Mouse (Mus musculus) thymus, postnatal 14 days (tissue): Measurements from ENCODE around the gene Slc6a8.

Experiments
- DNase-seq: peaks from one replicate; pipeline ENCODE4 v3.0.0; 2021

The Slc6a8 gene

DNA sequence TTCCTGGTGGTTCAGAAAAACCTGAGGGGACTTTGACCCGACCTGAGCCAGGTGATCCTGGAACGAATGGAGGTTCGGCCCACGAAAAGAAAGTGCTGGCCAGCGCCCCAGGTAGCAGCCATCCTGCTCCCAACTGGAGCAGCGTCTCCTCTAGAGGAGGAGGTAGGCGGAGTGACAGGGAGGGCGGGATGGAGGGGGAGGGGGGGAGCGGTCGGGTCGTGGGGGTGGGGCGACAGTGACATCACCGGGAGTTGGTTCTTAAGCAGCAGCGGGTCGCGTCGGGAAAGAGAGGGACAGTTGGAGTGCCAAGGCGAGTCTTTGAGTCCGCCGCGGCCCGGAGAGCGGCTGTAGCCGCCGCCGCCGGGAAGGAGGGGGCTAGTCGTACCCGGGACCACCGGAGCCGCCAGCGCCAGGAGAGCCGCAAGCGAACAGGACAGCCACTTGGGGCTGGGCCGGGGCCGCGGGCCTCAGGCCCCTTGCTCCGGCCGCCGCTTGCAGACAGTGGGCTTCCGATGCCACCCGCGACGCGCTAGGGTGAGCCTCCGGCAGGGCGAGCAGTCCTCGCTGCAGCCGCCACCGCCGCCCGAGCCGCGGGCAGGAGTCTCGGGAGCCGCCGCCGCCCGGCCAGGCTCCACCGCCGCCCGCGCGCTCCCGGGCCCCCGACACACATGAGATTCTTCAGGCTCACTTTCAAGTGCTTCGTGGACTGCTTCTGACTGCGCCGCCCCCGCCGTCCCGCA lies at the start of gene Slc6a8:
Gene Slc6a8, plus strand, starts transcription at position 272 of the 740 bp plus-strand sequence.
- DNase-seq = peak; percentile 46

DNA sequence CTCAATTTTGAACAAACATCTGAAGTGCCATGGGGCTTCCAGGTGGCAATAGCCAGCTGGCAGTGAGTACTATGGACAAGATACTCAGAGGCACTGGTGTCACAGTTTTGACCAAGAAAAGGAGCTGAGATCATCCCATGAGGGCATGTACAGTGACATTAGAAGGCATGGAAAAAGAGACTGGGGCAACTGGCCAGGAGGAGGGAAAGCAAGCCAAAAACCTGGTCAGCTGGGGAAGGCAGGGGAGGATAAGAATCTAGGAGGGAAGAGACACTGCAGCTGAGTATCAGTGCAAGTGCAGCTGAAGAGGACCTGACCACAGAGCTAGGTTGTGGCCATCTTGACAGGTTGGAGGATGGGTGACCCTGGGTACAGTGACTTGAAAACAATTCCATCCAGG lies 46.0 kb upstream of the Slc6a8 start:
- DNase-seq = no peak

DNA sequence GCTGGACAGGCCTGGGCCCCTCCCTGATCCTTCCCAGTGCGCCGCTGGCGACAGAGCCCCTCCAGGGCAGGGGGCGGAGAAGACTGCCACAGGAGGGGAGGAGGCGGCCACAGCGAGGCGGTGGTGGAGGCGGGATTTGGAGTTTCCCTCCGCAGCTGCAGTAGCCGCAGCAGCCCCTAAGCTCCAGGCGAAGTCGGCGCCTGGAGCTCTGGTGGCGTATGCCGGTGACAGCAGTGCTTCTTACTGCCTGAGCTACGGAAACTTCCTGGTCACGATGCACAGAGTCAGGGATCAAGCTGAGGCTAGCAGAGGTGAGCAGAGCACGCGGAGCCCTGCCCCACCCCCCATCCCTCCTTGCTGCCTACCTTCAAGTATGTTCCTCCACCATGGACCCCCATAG lies 37.5 kb upstream of the Slc6a8 start:
- DNase-seq = peak; percentile 14

DNA sequence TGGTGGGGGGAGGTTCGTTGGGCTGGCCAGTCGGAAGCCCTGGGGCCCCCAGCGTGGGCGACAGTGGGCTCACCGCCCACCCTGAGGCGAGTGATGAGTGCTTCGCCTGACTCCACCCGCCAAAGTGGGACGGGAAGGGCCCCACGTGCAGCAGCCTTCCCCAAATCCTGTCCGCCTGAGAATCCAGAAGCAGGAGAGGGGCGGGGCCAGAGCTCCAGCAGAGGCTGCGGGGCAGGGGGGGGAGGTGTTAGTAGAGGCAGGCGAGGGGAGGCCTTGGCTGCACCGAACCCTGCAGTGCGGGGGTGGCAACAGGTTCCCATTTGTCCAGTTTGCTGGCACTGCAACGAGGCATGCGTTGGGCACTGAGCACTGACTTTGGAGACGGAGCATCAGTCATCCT lies 35.5 kb upstream of the Slc6a8 start:
- no peak for DNase-seq

DNA sequence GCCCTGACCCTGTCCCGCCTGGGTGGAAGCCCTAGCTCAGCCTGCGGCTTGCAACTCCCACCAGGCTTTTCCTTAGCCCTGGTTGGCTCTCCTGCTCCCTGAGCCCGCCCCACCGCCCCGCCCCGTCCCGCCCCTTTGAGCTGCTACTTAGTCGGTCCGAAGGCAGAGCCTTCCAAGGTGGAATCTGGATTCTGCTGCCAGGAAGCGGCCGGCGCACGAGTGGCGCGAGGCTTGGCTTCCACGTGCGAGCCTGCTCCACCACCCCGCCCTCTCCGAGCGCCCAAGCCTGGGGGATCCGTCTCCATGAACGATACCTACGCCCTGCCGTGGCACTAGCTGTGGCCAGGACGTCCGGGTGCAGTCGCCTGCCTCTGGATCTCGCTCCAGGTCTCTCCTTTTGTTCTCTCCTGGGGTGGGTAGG lies 33.7 kb upstream of the Slc6a8 start, which contains the start of gene Dusp9:
Gene Dusp9, plus strand, starts transcription at position 165 of the 421 bp plus-strand sequence.
- peak; percentile 18 for DNase-seq

DNA sequence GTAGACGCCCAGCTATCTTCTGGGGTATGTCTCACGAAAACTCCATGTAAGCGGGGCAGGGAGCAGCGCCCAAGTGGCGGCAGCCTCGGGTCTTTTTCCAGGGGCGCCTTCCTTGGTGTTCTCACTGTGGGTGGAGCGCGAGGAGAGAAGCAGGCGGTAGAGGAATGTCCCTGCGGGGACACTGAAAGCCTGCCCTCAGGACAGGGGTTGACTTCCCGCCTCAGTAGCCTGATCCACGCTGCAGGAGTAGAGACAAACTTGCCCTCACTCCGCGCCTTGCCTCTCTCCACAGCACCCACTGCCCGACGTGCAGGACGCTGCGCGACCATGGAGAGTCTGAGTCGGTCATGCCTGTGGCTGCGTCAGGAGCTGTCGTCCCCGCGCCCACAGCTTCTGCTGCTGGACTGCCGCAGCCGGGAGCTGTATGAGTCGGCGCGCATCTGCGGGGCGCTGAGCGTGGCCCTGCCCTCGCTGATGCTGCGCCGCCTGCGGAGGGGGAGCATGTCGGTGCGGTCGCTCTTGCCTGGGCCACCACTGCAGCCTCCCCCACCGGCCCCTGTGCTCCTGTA lies 33.0 kb upstream of the Slc6a8 start:
- DNase-seq = no peak

DNA sequence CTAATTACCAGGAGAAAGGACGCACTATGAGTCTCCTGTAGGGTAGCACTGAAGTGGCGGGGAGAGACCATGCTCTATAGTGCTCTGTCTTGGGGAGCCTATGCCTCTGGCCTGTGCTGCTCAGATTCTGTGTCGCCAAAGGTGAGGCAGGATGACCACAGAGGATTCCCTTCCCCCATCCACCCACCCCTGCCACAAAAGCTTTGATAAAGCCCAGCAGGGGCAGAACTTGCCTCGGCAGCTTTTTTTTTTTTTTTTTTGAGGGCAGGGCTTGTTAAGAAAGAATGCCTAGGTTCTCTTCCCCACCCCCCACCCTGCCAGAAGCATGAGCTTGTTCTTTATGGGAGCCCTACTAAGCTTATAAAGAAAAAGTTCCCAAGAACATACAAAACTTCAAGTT lies 27.8 kb upstream of the Slc6a8 start:
- DNase-seq = no peak

DNA sequence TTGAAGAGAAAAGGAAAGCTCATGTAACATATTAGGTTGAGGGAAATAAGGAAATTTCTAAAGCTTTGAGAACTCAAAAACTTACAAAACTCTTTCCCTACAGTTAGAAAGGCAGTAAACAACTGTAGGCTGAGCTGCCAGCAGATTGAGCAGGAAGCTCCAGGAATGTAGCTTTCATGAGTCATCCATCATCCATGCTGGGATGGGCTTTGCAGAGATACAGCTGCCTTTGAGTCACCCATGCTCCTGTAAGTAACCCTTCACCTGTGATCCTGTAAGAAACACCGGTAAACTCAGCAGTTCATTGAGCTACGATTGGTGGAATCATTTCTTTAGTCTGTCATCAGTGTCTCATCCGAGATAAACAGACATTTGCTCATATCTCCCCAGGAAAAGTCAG lies 22.1 kb upstream of the Slc6a8 start:
- DNase-seq = no peak

DNA sequence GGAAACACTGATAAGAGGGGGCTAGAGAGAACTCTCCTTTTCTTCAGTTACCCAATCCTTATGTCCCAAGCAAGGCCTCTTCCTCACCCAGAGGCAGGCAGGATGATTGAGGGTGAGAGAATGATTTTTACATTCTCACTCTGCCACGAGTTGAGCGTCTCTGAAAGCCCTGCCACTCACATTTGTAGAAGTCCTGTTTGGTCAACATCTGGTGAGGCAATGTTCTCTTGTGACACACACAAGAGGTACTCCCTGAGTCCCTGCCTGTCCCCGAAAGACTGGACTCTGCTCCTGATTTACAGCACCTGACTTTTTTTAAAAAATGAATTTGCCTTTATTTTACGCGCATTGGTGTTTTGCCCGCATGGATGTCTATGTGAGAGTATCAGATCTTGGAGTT lies 19.6 kb upstream of the Slc6a8 start:
- DNase-seq = no peak

DNA sequence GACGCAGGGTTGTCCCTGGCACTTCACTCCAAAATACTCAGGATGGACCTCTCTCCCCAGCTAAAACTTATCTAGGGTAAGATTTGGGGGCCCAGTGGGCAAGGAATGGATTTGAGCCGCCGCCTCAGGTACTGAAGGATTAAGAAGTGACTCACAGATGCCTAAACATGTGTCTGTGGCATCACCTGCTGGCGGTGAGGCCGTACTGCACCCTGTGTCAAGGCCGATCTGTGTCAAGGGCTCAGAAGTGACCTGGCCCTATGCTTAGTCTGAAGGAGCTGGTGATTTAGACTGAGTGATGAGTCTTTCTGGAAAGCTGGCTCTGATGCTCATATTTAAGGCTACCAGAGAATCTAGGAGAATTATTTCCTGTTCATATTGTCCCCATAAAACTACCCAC lies 18.8 kb upstream of the Slc6a8 start:
- DNase-seq = peak; percentile 78

DNA sequence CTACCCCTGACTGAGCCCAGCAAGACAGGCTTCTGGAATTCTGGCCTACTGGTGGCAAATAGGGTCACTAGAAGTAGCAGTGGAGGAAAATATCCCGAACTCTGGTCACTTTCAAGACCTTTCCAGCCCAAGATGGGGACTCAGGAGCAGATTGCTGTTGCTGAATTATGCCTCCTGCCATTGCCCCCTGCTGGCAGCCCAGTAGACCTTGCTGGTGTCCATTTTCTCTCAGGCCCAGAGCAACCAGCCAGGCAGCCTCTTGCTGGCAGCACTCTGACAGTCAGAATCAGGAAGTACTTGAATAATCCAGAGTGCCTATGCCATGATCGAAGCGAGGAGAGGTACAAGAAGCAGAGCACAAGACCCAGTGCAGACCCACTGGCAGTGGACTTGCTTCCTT lies 17.4 kb upstream of the Slc6a8 start:
- DNase-seq = peak; percentile 40

DNA sequence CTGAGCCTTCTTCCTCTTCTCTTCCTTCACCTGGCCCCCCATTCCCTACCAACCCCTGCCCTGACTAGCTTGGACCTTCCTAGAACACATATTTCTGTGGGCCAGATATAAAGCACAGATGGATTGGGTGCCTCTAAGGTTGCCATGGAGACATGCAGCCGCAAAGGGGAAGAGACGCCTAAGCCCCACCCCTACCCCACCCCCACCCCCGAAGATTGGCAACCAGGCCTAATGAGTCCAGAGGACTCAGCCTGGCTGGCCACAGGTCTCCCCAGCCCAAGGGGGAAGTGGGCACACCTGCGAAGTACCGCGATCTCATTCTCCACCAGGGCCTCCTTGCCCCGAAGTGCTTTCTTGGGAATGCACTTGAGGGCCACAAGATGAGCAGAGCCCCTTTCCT lies 14.6 kb upstream of the Slc6a8 start:
- no peak for DNase-seq

DNA sequence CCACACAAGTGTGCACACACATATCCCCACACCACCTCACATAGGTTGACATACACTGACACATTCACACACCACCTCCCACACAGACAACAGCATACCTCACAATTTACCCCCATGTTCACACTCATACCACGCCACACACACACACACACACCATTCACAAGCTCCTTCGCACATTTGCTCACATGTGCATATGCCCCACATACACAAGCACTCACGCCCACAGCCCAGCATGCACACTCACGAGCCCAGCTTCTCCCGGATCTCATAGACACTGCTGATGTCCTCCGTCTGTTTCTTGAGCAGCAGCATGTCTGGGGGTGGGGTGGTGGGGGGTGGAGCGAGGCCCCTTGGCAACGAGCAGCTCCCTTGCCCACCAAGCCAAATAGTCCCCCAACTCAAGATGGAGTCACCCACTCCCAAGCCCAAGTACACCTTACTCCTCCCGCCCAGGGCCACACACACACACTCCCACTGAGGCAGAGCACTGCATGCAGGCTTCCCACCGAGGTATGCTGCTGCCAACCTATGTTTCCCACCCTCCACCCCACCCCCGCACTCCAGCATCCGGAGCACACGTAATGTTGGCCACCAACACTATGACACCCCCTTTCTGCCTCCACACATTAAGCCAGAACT lies 13.9 kb upstream of the Slc6a8 start:
- no peak for DNase-seq

DNA sequence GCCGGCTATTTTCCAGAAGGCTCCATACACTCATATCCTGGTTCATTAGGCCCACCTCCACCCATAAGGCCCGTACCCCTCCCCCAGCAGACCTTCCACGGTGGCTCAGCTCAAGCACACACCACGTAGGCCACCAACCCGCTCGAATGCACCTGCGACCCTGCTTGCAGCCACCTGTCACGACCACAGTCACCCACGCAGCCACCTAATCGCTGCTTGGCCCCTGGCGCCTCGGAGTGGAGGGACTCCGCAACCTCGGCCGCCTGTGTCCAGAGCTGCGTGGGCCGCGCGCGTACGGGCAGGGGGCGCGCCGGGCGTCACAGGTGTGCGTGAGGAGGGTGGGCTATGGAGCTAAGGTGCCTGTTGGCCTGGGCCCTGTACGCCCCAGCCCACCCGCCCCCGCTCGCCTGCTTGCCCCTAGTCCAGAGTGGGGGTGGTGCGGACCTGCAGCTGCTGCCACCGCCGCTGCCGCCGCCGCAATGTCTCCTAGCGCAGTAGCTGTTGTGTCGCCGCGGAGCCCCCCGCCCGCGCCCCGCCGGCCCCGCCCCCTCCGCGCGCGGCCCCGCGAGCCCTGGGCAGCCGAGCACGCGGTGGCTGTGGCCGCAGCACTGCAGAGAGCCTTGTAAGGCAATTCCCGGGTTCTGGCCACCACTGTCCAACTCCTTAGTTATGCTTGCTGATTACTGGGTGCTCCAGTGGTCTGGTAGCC lies 13.2 kb upstream of the Slc6a8 start, which contains the start of gene Pnck:
Gene Pnck, minus strand, starts transcription at position 543 of the 709 bp plus-strand sequence.
- DNase-seq = peak; percentile 34

DNA sequence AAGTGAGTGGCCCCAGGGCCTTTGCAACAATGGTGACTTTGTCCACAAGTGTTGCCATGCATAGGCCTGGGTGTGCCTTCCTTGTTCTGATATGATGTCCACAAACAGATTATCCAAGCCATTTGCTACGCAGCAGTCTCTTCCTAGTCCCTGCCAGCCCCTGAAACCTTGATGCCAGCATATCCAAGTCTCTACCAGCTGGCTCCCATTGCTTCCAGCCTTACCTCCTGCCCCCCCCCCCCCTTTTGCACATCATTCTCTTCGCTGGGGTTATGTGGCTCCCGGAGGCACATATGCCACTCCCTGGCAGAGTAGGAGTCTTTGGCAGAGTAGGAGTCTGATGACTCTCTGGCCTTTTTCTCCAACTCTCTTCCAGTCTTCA lies 12.7 kb upstream of the Slc6a8 start:
- no peak for DNase-seq

DNA sequence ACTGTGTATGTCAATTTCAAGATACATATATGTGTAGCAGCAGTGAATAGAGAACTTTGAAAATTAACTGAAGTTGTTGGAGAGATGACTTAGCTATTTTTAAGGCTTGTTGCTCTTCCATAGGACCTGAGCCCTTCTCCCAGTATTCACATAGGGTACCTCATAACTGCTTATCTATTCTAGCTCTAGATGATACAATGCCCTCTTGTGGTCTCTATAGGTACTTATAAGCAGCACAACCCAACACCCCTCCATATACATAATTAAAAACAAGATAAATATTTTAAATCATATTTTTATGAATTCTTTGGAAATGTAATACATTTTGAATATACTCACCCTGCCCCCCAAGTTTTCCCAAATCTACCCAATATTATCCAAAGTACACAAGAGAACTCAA lies 9.8 kb upstream of the Slc6a8 start:
- no peak for DNase-seq

DNA sequence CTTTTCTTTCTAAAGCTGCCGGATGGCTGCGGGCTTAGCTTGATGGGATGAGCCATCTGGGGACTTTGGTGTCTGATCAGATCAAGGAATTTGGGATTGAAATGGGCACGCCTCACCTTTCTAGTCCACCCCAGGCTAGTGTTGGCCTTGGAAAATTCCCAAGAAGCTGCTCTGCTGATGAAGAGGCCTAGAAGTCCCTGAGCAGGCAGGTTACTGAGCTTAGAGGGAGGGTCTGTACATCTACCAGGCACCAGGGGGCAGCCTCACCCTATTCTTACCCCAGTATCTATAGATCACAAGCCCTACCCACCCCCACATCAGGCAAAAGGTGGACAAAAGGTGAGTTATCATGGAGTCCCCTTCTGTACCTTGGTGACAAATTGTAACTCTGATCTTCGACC lies 919 bp upstream of the Slc6a8 start:
- peak; percentile 71 for DNase-seq

DNA sequence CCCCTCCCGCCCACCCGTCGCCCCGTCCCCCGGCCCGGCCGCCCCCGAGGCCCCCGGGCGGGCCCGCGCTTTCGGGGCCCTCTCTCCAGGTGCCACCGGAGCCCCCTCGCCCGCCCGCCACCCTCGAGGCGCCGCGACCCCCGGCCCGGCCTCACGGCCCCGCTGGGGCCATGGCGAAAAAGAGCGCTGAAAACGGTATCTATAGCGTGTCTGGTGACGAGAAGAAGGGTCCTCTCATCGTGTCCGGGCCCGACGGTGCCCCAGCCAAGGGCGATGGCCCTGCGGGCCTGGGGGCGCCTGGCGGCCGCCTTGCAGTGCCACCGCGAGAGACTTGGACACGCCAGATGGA lies 643 bp downstream of the Slc6a8 start:
- DNase-seq = no peak

DNA sequence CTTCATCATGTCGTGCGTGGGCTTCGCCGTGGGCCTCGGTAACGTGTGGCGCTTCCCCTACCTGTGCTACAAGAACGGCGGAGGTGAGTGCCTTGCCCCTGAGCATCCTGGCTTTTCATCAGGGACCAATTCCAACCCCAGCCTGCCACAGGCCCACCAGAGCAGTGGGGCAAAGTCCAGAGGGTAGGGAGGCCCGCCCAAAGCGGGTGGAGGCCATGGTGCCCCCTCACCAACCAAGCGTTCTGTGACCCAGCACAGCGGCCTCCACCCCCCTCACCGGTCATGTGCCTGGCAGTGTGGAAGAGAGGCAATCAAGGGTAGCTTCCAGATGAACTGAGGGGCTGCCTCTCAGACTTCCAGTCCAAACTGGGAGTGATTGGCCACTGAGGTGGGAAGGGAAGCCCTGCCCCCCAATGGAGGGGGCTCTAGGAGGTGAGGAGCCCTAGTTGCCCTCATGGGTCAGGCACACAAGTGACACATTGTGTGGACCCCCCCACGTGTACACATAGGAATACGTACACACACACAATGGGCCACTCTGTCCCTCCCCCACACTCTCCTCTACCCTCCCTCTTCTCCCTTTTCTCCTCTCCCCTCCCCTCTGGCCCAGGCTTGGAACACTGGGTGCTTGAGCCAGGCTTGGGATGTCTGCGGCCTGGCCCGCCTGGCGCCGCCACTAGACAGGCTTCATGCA lies 1.2 kb downstream of the Slc6a8 start:
- DNase-seq = no peak

DNA sequence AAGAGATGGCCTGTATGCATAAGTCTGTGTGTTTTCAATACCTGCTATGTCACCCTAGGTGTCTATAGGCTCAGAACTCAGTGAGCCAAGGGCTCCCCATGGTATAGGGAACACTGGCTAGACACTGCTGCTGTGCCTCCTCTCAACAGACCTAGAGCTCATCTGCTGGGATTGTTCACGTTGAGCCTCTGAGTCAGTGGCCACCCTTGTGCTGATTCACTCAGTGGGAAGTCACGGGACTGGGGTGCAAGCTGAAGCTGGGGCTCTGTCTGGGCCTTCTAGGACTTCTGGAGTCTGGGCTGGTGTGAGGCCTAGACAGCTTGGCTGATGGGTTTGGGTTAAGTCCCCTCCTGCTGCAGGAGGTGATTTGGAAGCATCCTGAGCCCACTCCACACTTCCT lies 2.3 kb downstream of the Slc6a8 start:
- no peak for DNase-seq

DNA sequence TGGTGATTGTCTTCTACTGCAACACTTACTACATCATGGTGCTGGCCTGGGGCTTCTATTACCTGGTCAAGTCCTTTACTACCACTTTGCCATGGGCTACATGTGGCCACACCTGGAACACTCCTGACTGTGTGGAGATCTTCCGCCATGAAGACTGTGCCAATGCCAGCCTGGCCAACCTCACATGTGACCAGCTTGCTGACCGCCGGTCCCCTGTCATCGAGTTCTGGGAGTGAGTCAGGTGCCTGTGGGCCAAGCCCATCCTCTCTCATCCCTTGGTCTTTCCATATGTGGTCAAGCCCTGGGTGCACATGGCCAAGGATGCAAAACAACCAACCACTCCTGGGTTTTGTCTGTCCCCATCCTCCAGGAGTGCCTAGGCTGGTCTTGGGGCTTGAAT lies 3.7 kb downstream of the Slc6a8 start:
- DNase-seq = no peak

DNA sequence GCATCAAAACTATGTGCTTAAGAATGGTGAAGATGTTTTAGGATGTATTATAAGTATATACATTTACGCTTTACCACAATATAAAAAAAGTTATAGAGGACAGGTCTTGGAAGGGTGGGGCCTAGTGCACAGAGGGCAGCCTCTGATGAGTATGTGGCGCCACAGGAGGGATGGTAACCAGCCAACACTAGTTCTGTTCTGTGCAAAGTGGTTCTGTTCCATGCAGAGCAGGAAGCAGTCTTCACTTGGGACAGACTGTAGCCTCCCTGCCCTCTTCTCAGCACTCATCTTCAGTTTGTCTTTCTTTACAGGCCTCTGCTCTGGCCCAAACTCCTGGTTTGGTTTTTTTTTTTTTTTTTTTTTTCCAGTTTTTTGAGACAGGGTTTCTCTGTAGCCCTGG lies 11.2 kb downstream of the Slc6a8 start:
- DNase-seq = no peak

DNA sequence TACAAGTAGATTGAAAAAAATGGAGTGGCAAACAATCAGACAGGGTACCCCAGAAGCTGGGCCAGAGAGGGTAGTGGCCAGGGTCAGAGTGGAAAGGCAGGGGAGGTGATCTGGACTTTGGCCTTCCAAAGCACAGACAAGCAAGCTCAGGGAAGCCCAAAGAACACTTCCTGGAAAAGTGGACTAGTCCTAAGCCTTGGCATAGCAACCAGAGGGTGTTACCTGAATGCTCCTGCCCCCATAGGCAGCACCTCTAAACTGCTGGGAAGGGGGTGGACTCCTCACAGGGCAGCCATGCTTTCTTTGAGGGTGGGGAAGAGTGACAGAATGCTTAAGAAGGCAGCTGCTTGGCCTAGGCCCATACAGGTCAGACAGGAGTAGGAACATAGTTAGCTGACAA lies 12.0 kb downstream of the Slc6a8 start:
- no peak for DNase-seq
